Comparison of ENCODE assay signal across 12 mouse cellular contexts in genomic region chr10:40152550-40152857, GRCm38 (mm10). TPM values are rescaled to one million over a fixed set of nuclear protein-coding genes. Genes with fewer than 3 reads are reported as not detected.
DNase-seq lines count a peak whose midpoint lies in the region; ATAC-seq lines count a peak whose summit lies in the region.
"Had no signal": no experiment of that assay in that cellular context is flagged by ENCODE, and none has a peak within 500 bp of the region (broad histone marks: within the 10 kb centered on the region; RNA-seq: fewer than 3 reads in every experiment).

No protein-coding gene starts in this region.

- H3K4me1 ChIP-seq in kidney, embryonic 14.5 days (ENCODE audit: control insufficient read depth, insufficient read depth, low read length), result 0 out of 2 replicates have a peak, but pooled peaks cover 3% of the 10 kb centered on the region
- H3K4me1 ChIP-seq: midbrain, embryonic 13.5 days; neural tube, embryonic 15.5 days had no signal

- H3K36me3 ChIP-seq in kidney, embryonic 14.5 days (ENCODE audit: control insufficient read depth, insufficient read depth, low read length), result no peaks in the 10 kb centered on the region
- H3K36me3 ChIP-seq in macrophage (ENCODE audit: inconsistent target), result no peaks in the 10 kb centered on the region
- H3K36me3 ChIP-seq: midbrain, embryonic 13.5 days; neural tube, embryonic 15.5 days had no signal

- WGBS in kidney, embryonic 14.5 days, result 80% methylated on average over 4 of the region's 4 CpGs
- 28% methylated on average over 4 of the region's 4 CpGs for WGBS in macrophage (ENCODE audit: missing documents)

- no peaks in the 10 kb centered on the region for H3K79me2 ChIP-seq in macrophage (ENCODE audit: inconsistent target)

- no peak for ATAC-seq in kidney, embryonic 14.5 days (ENCODE audit: low FRiP score, low TSS enrichment)
- ATAC-seq in granulocyte monocyte progenitor cell, adult 5-6 weeks (replicated peaks; ENCODE audit: poor library complexity, severe bottlenecking), result peak; percentile 74
- ATAC-seq in frontal cortex, adult (ENCODE audit: low TSS enrichment), result no peak
- ATAC-seq: midbrain, embryonic 13.5 days had no signal

- no peak overlapping the region for H3K4me3 ChIP-seq in kidney, embryonic 14.5 days (ENCODE audit: low read length)
- H3K4me3 ChIP-seq in macrophage (ENCODE audit: inconsistent target), result no peak overlapping the region
- H3K4me3 ChIP-seq: midbrain, embryonic 13.5 days; neural tube, embryonic 15.5 days had no signal

- DNase-seq in kidney, adult 8-10 months, result no peak
- peak; percentile 79 for DNase-seq in NIH3T3 (ENCODE audit: low read depth)
- DNase-seq in frontal cortex, postnatal 36 days (ENCODE audit: low spot score in 2 of 2), result no peak
- no peak for DNase-seq in right cerebral cortex, postnatal 4 days
- DNase-seq: layer of hippocampus, adult 9-11 months; thymus, adult 18-20 months had no signal

- peak overlapping the region; percentile 11; the same call in 1 of the 2 replicates for H3K27ac ChIP-seq in kidney, embryonic 14.5 days (ENCODE audit: low read depth, low read length)
- peak overlapping the region; percentile 51 for H3K27ac ChIP-seq in macrophage
- H3K27ac ChIP-seq: midbrain, embryonic 13.5 days; neural tube, embryonic 15.5 days had no signal

- no peaks in the 10 kb centered on the region for H3K9me3 ChIP-seq in kidney, embryonic 14.5 days (ENCODE audit: control insufficient read depth, low read length)
- H3K9me3 ChIP-seq: midbrain, embryonic 13.5 days; neural tube, embryonic 15.5 days had no signal

- no peaks in the 10 kb centered on the region for H3K27me3 ChIP-seq in kidney, embryonic 14.5 days (ENCODE audit: control insufficient read depth, insufficient read depth, low read length)
- H3K27me3 ChIP-seq: midbrain, embryonic 13.5 days; neural tube, embryonic 15.5 days had no signal

- no peak overlapping the region for H3K4me2 ChIP-seq in kidney, embryonic 14.5 days (replicated peaks; ENCODE audit: low read depth, low read length)
- H3K4me2 ChIP-seq: midbrain, embryonic 13.5 days; neural tube, embryonic 15.5 days had no signal

- no peak overlapping the region for H3K9ac ChIP-seq in kidney, embryonic 14.5 days (ENCODE audit: low read depth, low read length)
- H3K9ac ChIP-seq: midbrain, embryonic 13.5 days; neural tube, embryonic 15.5 days had no signal

RNA-seq across cellular contexts. Expression of gene Slc16a10, which starts 10.4 kb away (rescaled TPM):
- 4.2 and 9.2 TPM in 2 replicates for polyA plus RNA-seq in kidney, embryonic 14.5 days (2014; fragmentation: Nextera tagmentation; extraction: Ambion mirVana)
- 30.2 and 37.9 TPM in 2 replicates for total RNA-seq in granulocyte monocyte progenitor cell, adult 5-6 weeks (2014; fragmentation: Nextera tagmentation)
- total RNA-seq in granulocyte monocyte progenitor cell, adult 5-6 weeks (2017), result 21.4 and 29.6 TPM in 2 replicates
- total RNA-seq in macrophage (2018; cell fraction: chromatin; rRNA removed), result 100 to 1,000 TPM in 15 of 26 experiments, 10 to 100 TPM in 11; 13.1 to 439 (median 135) TPM
- total RNA-seq in macrophage (2018; cell fraction: cytosol; rRNA removed), result 10 to 100 TPM; 27.7 to 75.5 (median 38.9) TPM
- total RNA-seq in macrophage (2018; cell fraction: nucleus; rRNA removed), result 100 to 1,000 TPM in 18 of 26 experiments, 10 to 100 TPM in 8; 57.0 to 318 (median 156) TPM
- 22.9 to 56.7 TPM (median 32.9 TPM) in 3 replicates for polyA plus RNA-seq in macrophage (2018)
